Mouse (Mus musculus): ENCODE results near the gene Adam19. TPM values are rescaled to one million over a fixed set of nuclear protein-coding genes. Genes with fewer than 3 reads are reported as not detected.
A peak's percentile ranks its signal among the peaks of the same experiment; 100 is the strongest.
"Not testable (repeated sequence)": the region's sequence is repeated elsewhere in the genome, so short reads cannot be mapped to it uniquely, and the experiment has no call there.

The Adam19 gene
- polyA plus RNA-seq, 1 experiment from 2014 or later = 9.3 TPM

GRCm38 (mm10) chr11:46038901-46039300 lies 16.9 kb upstream of the Adam19 start:
- WGBS = 87% methylated on average over 15 of the region's 15 CpGs
- Histone ChIP-seq H3K4me1 (no peaks in the 10 kb centered on the region), H3K36me3 (no peaks in the 10 kb centered on the region), H3K4me3 (no peak overlapping the region), H3K27ac (replicated peaks) (no peak overlapping the region), H3K27me3 (ENCODE audit: low read depth, poor library complexity, severe bottlenecking) (no peaks in the 10 kb centered on the region), H3K9me3 (replicated peaks) (no peaks in the 10 kb centered on the region)
- no peak for DNase-seq (ENCODE audit: low spot score)

- no peak overlapping the region for H3K27ac ChIP-seq (replicated peaks)
- H3K4me3 ChIP-seq = no peak overlapping the region
- no peak for DNase-seq (ENCODE audit: low spot score)
- no peaks in the 10 kb centered on the region for H3K36me3 ChIP-seq
- H3K9me3 ChIP-seq (replicated peaks) = no peaks in the 10 kb centered on the region
- H3K4me1 ChIP-seq = no peaks in the 10 kb centered on the region
- WGBS = 87% methylated on average over 11 of the region's 11 CpGs
- H3K27me3 ChIP-seq (ENCODE audit: low read depth, poor library complexity, severe bottlenecking) = no peaks in the 10 kb centered on the region
Observed at GRCm38 (mm10) chr11:46039335-46039734, 16.5 kb upstream of the Adam19 start.

GRCm38 (mm10) chr11:46040841-46041556 lies 14.8 kb upstream of the Adam19 start:
- Histone ChIP-seq H3K4me3 (no peak overlapping the region), H3K27me3 (ENCODE audit: low read depth, poor library complexity, severe bottlenecking) (no peaks in the 10 kb centered on the region), H3K27ac (replicated peaks) (no peak overlapping the region), H3K9me3 (replicated peaks) (no peaks in the 10 kb centered on the region), H3K36me3 (no peaks in the 10 kb centered on the region), H3K4me1 (no peaks in the 10 kb centered on the region)
- no peak for DNase-seq (ENCODE audit: low spot score)
- 86% methylated on average over 9 of the region's 9 CpGs for WGBS

- H3K4me3 ChIP-seq = no peak overlapping the region
- no peak for DNase-seq (ENCODE audit: low spot score)
- H3K4me1 ChIP-seq = no peaks in the 10 kb centered on the region
- H3K27ac ChIP-seq (replicated peaks) = no peak overlapping the region
- no peaks in the 10 kb centered on the region for H3K36me3 ChIP-seq
- H3K9me3 ChIP-seq (replicated peaks) = no peaks in the 10 kb centered on the region
- WGBS = 83% methylated on average over 12 of the region's 12 CpGs
- H3K27me3 ChIP-seq (ENCODE audit: low read depth, poor library complexity, severe bottlenecking) = no peaks in the 10 kb centered on the region
Observed at GRCm38 (mm10) chr11:46041607-46042267, 14.1 kb upstream of the Adam19 start.

- Histone ChIP-seq H3K4me3 (no peak overlapping the region), H3K27me3 (ENCODE audit: low read depth, poor library complexity, severe bottlenecking) (no peaks in the 10 kb centered on the region), H3K36me3 (no peaks in the 10 kb centered on the region), H3K4me1 (no peaks in the 10 kb centered on the region), H3K9me3 (replicated peaks) (no peaks in the 10 kb centered on the region), H3K27ac (replicated peaks) (no peak overlapping the region)
- no peak for DNase-seq (ENCODE audit: low spot score)
- 90% methylated on average over 5 of the region's 5 CpGs for WGBS
Observed at GRCm38 (mm10) chr11:46044781-46045180, 11.0 kb upstream of the Adam19 start.

GRCm38 (mm10) chr11:46047264-46047663 lies 8.5 kb upstream of the Adam19 start:
- Histone ChIP-seq H3K36me3 (no peaks in the 10 kb centered on the region), H3K4me3 (no peak overlapping the region), H3K27me3 (ENCODE audit: low read depth, poor library complexity, severe bottlenecking) (no peaks in the 10 kb centered on the region), H3K9me3 (replicated peaks) (no peaks in the 10 kb centered on the region), H3K27ac (replicated peaks) (no peak overlapping the region), H3K4me1 (no peaks in the 10 kb centered on the region)
- DNase-seq (ENCODE audit: low spot score) = no peak
- WGBS = 89% methylated on average over 3 of the region's 3 CpGs

- not testable (repeated sequence) for H3K36me3 ChIP-seq; H3K9me3 ChIP-seq (replicated peaks); H3K27ac ChIP-seq (replicated peaks)
- Histone ChIP-seq H3K27me3 (ENCODE audit: low read depth, poor library complexity, severe bottlenecking) (peaks cover 19% of the 10 kb centered on the region), H3K4me1 (peaks cover 27% of the 10 kb centered on the region), H3K4me3 (peak within 1 kb of the TSS; percentile 23; the same call in 1 of the 2 replicates)
- peak; percentile 49 for DNase-seq (ENCODE audit: low spot score)
- WGBS = 35% methylated on average over 19 of the region's 19 CpGs
Observed at GRCm38 (mm10) chr11:46052105-46052659, 3.6 kb upstream of the Adam19 start, which contains the start of gene Gm12166. TSS of gene Gm12166 (minus strand) at chr11:46052321.

- 94% methylated on average over 3 of the region's 3 CpGs for WGBS
- peaks cover 30% of the 10 kb centered on the region for H3K27me3 ChIP-seq (ENCODE audit: low read depth, poor library complexity, severe bottlenecking)
- H3K9me3 ChIP-seq (replicated peaks); H3K36me3 ChIP-seq; H3K27ac ChIP-seq (replicated peaks); DNase-seq (ENCODE audit: low spot score); H3K4me3 ChIP-seq: not testable (repeated sequence)
- peaks cover 34% of the 10 kb centered on the region for H3K4me1 ChIP-seq
Observed at GRCm38 (mm10) chr11:46053457-46053856, 2.3 kb upstream of the Adam19 start.

GRCm38 (mm10) chr11:46054311-46054710 lies 1.5 kb upstream of the Adam19 start:
- 48% methylated on average over 5 of the region's 5 CpGs for WGBS
- no peaks in the 10 kb centered on the region for H3K9me3 ChIP-seq (replicated peaks)

GRCm38 (mm10) chr11:46054911-46055895 lies 589 bp upstream of the Adam19 start:
- no peak for DNase-seq (ENCODE audit: low spot score)
- H3K27ac ChIP-seq (replicated peaks) = peak overlapping the region; percentile 87
- H3K4me3 ChIP-seq = peak overlapping the region; percentile 72
- H3K4me1 ChIP-seq = peaks cover 34% of the 10 kb centered on the region
- no peaks in the 10 kb centered on the region for H3K36me3 ChIP-seq
- H3K9me3 ChIP-seq (replicated peaks) = no peaks in the 10 kb centered on the region
- peaks cover 30% of the 10 kb centered on the region for H3K27me3 ChIP-seq (ENCODE audit: low read depth, poor library complexity, severe bottlenecking)
- 28% methylated on average over 13 of the region's 13 CpGs for WGBS

More at GRCm38 (mm10) chr11:46054311-46054710, 1.5 kb upstream of the Adam19 start:
- no peak for DNase-seq (ENCODE audit: low spot score)
- Histone ChIP-seq H3K4me3 (no peak overlapping the region), H3K36me3 (no peaks in the 10 kb centered on the region), H3K27me3 (ENCODE audit: low read depth, poor library complexity, severe bottlenecking) (peaks cover 30% of the 10 kb centered on the region), H3K4me1 (peaks cover 34% of the 10 kb centered on the region), H3K27ac (replicated peaks) (no peak overlapping the region)

GRCm38 (mm10) chr11:46056770-46057411 lies 1.1 kb downstream of the Adam19 start:
- Histone ChIP-seq H3K27me3 (ENCODE audit: low read depth, poor library complexity, severe bottlenecking) (peaks cover 30% of the 10 kb centered on the region), H3K4me1 (peaks cover 34% of the 10 kb centered on the region), H3K9me3 (replicated peaks) (no peaks in the 10 kb centered on the region), H3K36me3 (no peaks in the 10 kb centered on the region), H3K27ac (replicated peaks) (peak overlapping the region; percentile 87), H3K4me3 (peak overlapping the region; percentile 72)
- DNase-seq (ENCODE audit: low spot score) = peak; percentile 36
- 3% methylated on average over 25 of the region's 25 CpGs for WGBS

- Histone ChIP-seq H3K27me3 (ENCODE audit: low read depth, poor library complexity, severe bottlenecking) (peaks cover 30% of the 10 kb centered on the region), H3K9me3 (replicated peaks) (no peaks in the 10 kb centered on the region), H3K27ac (replicated peaks) (no peak overlapping the region), H3K4me1 (peaks cover 40% of the 10 kb centered on the region), H3K4me3 (no peak overlapping the region), H3K36me3 (no peaks in the 10 kb centered on the region)
- 59% methylated on average over 9 of the region's 9 CpGs for WGBS
- DNase-seq (ENCODE audit: low spot score) = no peak
Observed at GRCm38 (mm10) chr11:46058011-46058410, 2.2 kb downstream of the Adam19 start.

Measured in midbrain, embryonic 10.5 days (tissue).